Mouse (Mus musculus): ENCODE measurements around the gene Tenm4. TPM values are rescaled to one million over a fixed set of nuclear protein-coding genes. Genes with fewer than 3 reads are reported as not detected.

Gene Tenm4
- polyA plus RNA-seq, 1 experiment from 2014 or later = 11.4 TPM

GRCm38 (mm10) chr7:96802216-96802615, 631.2 kb downstream of the Tenm4 start:
- H3K27me3 ChIP-seq (ENCODE audit: control insufficient read depth, insufficient read depth, low read length) = no peaks in the 10 kb centered on the region
- H3K9me3 ChIP-seq (replicated peaks; ENCODE audit: control insufficient read depth, low read length) = no peaks in the 10 kb centered on the region
- H3K4me1 ChIP-seq (ENCODE audit: control insufficient read depth, insufficient read depth, low read length) = peaks cover 6% of the 10 kb centered on the region; the same call in 1 of the 2 replicates
- H3K4me3 ChIP-seq (ENCODE audit: low read depth, low read length) = no peak overlapping the region
- WGBS (ENCODE audit: insufficient replicate concordance) = 79% methylated on average over 3 of the region's 3 CpGs
- H3K4me2 ChIP-seq = no peak overlapping the region
- no peak overlapping the region for H3K27ac ChIP-seq (ENCODE audit: low read depth, low read length)
- no peak for ATAC-seq (replicated peaks; ENCODE audit: insufficient number of reproducible peaks, low FRiP score, low TSS enrichment)
- no peaks in the 10 kb centered on the region for H3K36me3 ChIP-seq (ENCODE audit: control insufficient read depth, insufficient read depth, low read length)
- H3K9ac ChIP-seq (ENCODE audit: low read depth, low read length) = no peak overlapping the region

GRCm38 (mm10) chr7:96806561-96806960, 635.5 kb downstream of the Tenm4 start:
- H3K27me3 ChIP-seq (ENCODE audit: control insufficient read depth, insufficient read depth, low read length) = 0 out of 2 replicates have a peak, but pooled peaks cover 2% of the 10 kb centered on the region
- no peak overlapping the region for H3K9ac ChIP-seq (ENCODE audit: low read depth, low read length)
- no peak overlapping the region for H3K4me2 ChIP-seq
- no peak overlapping the region for H3K4me3 ChIP-seq (ENCODE audit: low read depth, low read length)
- no peaks in the 10 kb centered on the region for H3K36me3 ChIP-seq (ENCODE audit: control insufficient read depth, insufficient read depth, low read length)
- no peak for ATAC-seq (replicated peaks; ENCODE audit: insufficient number of reproducible peaks, low FRiP score, low TSS enrichment)
- WGBS (ENCODE audit: insufficient replicate concordance) = 79% methylated on average over 1 of the region's 1 CpGs
- H3K9me3 ChIP-seq (replicated peaks; ENCODE audit: control insufficient read depth, low read length) = no peaks in the 10 kb centered on the region
- no peak overlapping the region for H3K27ac ChIP-seq (ENCODE audit: low read depth, low read length)
- H3K4me1 ChIP-seq (ENCODE audit: control insufficient read depth, insufficient read depth, low read length) = no peaks in the 10 kb centered on the region

GRCm38 (mm10) chr7:96807281-96808058, 636.4 kb downstream of the Tenm4 start:
- WGBS (ENCODE audit: insufficient replicate concordance) = 72% methylated on average over 15 of the region's 15 CpGs
- H3K4me3 ChIP-seq (ENCODE audit: low read depth, low read length) = no peak overlapping the region
- no peaks in the 10 kb centered on the region for H3K9me3 ChIP-seq (replicated peaks; ENCODE audit: control insufficient read depth, low read length)
- H3K27me3 ChIP-seq (ENCODE audit: control insufficient read depth, insufficient read depth, low read length) = 0 out of 2 replicates have a peak, but pooled peaks cover 2% of the 10 kb centered on the region
- no peaks in the 10 kb centered on the region for H3K36me3 ChIP-seq (ENCODE audit: control insufficient read depth, insufficient read depth, low read length)
- no peaks in the 10 kb centered on the region for H3K4me1 ChIP-seq (ENCODE audit: control insufficient read depth, insufficient read depth, low read length)
- no peak for ATAC-seq (replicated peaks; ENCODE audit: insufficient number of reproducible peaks, low FRiP score, low TSS enrichment)
- H3K9ac ChIP-seq (ENCODE audit: low read depth, low read length) = no peak overlapping the region
- H3K27ac ChIP-seq (ENCODE audit: low read depth, low read length) = no peak overlapping the region
- no peak overlapping the region for H3K4me2 ChIP-seq

- Histone ChIP-seq H3K4me1 (ENCODE audit: control insufficient read depth, insufficient read depth, low read length) (peaks cover 1% of the 10 kb centered on the region; the same call in 1 of the 2 replicates), H3K36me3 (ENCODE audit: control insufficient read depth, insufficient read depth, low read length) (no peaks in the 10 kb centered on the region), H3K4me3 (ENCODE audit: low read depth, low read length) (no peak overlapping the region), H3K27me3 (ENCODE audit: control insufficient read depth, insufficient read depth, low read length) (0 out of 2 replicates have a peak, but pooled peaks cover 2% of the 10 kb centered on the region), H3K9ac (ENCODE audit: low read depth, low read length) (no peak overlapping the region), H3K4me2 (no peak overlapping the region), H3K27ac (ENCODE audit: low read depth, low read length) (no peak overlapping the region), H3K9me3 (replicated peaks; ENCODE audit: control insufficient read depth, low read length) (no peaks in the 10 kb centered on the region)
- ATAC-seq (replicated peaks; ENCODE audit: insufficient number of reproducible peaks, low FRiP score, low TSS enrichment) = no peak
- 89% methylated on average over 7 of the region's 7 CpGs for WGBS (ENCODE audit: insufficient replicate concordance)
Observed at GRCm38 (mm10) chr7:96808059-96808646, 637.1 kb downstream of the Tenm4 start.

GRCm38 (mm10) chr7:96811691-96812090, 640.6 kb downstream of the Tenm4 start:
- no peaks in the 10 kb centered on the region for H3K9me3 ChIP-seq (replicated peaks; ENCODE audit: control insufficient read depth, low read length)
- H3K27ac ChIP-seq (ENCODE audit: low read depth, low read length) = no peak overlapping the region
- 0 out of 2 replicates have a peak, but pooled peaks cover 2% of the 10 kb centered on the region for H3K27me3 ChIP-seq (ENCODE audit: control insufficient read depth, insufficient read depth, low read length)
- no peaks in the 10 kb centered on the region for H3K36me3 ChIP-seq (ENCODE audit: control insufficient read depth, insufficient read depth, low read length)
- WGBS (ENCODE audit: insufficient replicate concordance) = 86% methylated on average over 11 of the region's 11 CpGs
- H3K9ac ChIP-seq (ENCODE audit: low read depth, low read length) = no peak overlapping the region
- H3K4me2 ChIP-seq = no peak overlapping the region
- peaks cover 5% of the 10 kb centered on the region for H3K4me1 ChIP-seq (ENCODE audit: control insufficient read depth, insufficient read depth, low read length)
- ATAC-seq (replicated peaks; ENCODE audit: insufficient number of reproducible peaks, low FRiP score, low TSS enrichment) = no peak
- H3K4me3 ChIP-seq (ENCODE audit: low read depth, low read length) = no peak overlapping the region

GRCm38 (mm10) chr7:96813036-96813435, 642.0 kb downstream of the Tenm4 start:
- no peaks in the 10 kb centered on the region for H3K36me3 ChIP-seq (ENCODE audit: control insufficient read depth, insufficient read depth, low read length)
- 67% methylated on average over 5 of the region's 5 CpGs for WGBS (ENCODE audit: insufficient replicate concordance)
- H3K9ac ChIP-seq (ENCODE audit: low read depth, low read length) = no peak overlapping the region
- H3K4me3 ChIP-seq (ENCODE audit: low read depth, low read length) = no peak overlapping the region
- 0 out of 2 replicates have a peak, but pooled peaks cover 1% of the 10 kb centered on the region for H3K27me3 ChIP-seq (ENCODE audit: control insufficient read depth, insufficient read depth, low read length)
- H3K4me1 ChIP-seq (ENCODE audit: control insufficient read depth, insufficient read depth, low read length) = peaks cover 12% of the 10 kb centered on the region
- H3K4me2 ChIP-seq = no peak overlapping the region
- H3K9me3 ChIP-seq (replicated peaks; ENCODE audit: control insufficient read depth, low read length) = no peaks in the 10 kb centered on the region
- 0 out of 2 replicates have a peak overlapping the region, but pooled peaks have one; percentile 43 for H3K27ac ChIP-seq (ENCODE audit: low read depth, low read length)
- ATAC-seq (replicated peaks; ENCODE audit: insufficient number of reproducible peaks, low FRiP score, low TSS enrichment) = no peak

- no peak overlapping the region for H3K4me2 ChIP-seq
- H3K27ac ChIP-seq (ENCODE audit: low read depth, low read length) = 0 out of 2 replicates have a peak overlapping the region, but pooled peaks have one; percentile 43
- H3K4me3 ChIP-seq (ENCODE audit: low read depth, low read length) = no peak overlapping the region
- WGBS (ENCODE audit: insufficient replicate concordance) = 64% methylated on average over 9 of the region's 9 CpGs
- peaks cover 12% of the 10 kb centered on the region for H3K4me1 ChIP-seq (ENCODE audit: control insufficient read depth, insufficient read depth, low read length)
- no peak overlapping the region for H3K9ac ChIP-seq (ENCODE audit: low read depth, low read length)
- H3K9me3 ChIP-seq (replicated peaks; ENCODE audit: control insufficient read depth, low read length) = no peaks in the 10 kb centered on the region
- no peak for ATAC-seq (replicated peaks; ENCODE audit: insufficient number of reproducible peaks, low FRiP score, low TSS enrichment)
- H3K36me3 ChIP-seq (ENCODE audit: control insufficient read depth, insufficient read depth, low read length) = no peaks in the 10 kb centered on the region
- no peaks in the 10 kb centered on the region for H3K27me3 ChIP-seq (ENCODE audit: control insufficient read depth, insufficient read depth, low read length)
Observed at GRCm38 (mm10) chr7:96813497-96814400, 642.7 kb downstream of the Tenm4 start.

GRCm38 (mm10) chr7:96814581-96814980, 643.5 kb downstream of the Tenm4 start:
- H3K4me2 ChIP-seq = no peak overlapping the region
- H3K27ac ChIP-seq (ENCODE audit: low read depth, low read length) = no peak overlapping the region
- ATAC-seq (replicated peaks; ENCODE audit: insufficient number of reproducible peaks, low FRiP score, low TSS enrichment) = no peak
- H3K9ac ChIP-seq (ENCODE audit: low read depth, low read length) = no peak overlapping the region
- H3K36me3 ChIP-seq (ENCODE audit: control insufficient read depth, insufficient read depth, low read length) = no peaks in the 10 kb centered on the region
- H3K4me3 ChIP-seq (ENCODE audit: low read depth, low read length) = no peak overlapping the region
- H3K9me3 ChIP-seq (replicated peaks; ENCODE audit: control insufficient read depth, low read length) = no peaks in the 10 kb centered on the region
- peaks cover 12% of the 10 kb centered on the region for H3K4me1 ChIP-seq (ENCODE audit: control insufficient read depth, insufficient read depth, low read length)
- no peaks in the 10 kb centered on the region for H3K27me3 ChIP-seq (ENCODE audit: control insufficient read depth, insufficient read depth, low read length)

All from heart, embryonic 11.5 days (tissue).